Mouse (Mus musculus) G1E (cell line): ENCODE measurements around the gene Hcfc1r1.

Experiments used
- CTCF ChIP-seq: IDR thresholded peaks from 2 replicates; pipeline ENCODE4 v1.5.1; 2012; ENCODE audit warnings: low read depth, low read length, inconsistent platforms, mixed read lengths
- GATA1 ChIP-seq: IDR thresholded peaks from 2 replicates; pipeline ENCODE4 v1.6.1; 2012; ENCODE audit warnings: borderline replicate concordance, low read length, inconsistent platforms, mixed read lengths
- GATA2 ChIP-seq: IDR thresholded peaks from 2 replicates; pipeline ENCODE4 v1.6.1; 2012; ENCODE audit warnings: low read depth, low read length, inconsistent platforms, borderline replicate concordance
- POLR2AphosphoS5 ChIP-seq: IDR thresholded peaks from 2 replicates; pipeline ENCODE4 v1.6.1; 2012; ENCODE audit warnings: low read depth, low read length, inconsistent platforms; ENCODE audit not compliant: insufficient replicate concordance
- TAL1 ChIP-seq: conservative IDR thresholded peaks from 2 replicates; pipeline ENCODE4 v1.6.1; 2012; ENCODE audit warnings: low read depth, low read length, inconsistent platforms, mixed read lengths

DNA sequence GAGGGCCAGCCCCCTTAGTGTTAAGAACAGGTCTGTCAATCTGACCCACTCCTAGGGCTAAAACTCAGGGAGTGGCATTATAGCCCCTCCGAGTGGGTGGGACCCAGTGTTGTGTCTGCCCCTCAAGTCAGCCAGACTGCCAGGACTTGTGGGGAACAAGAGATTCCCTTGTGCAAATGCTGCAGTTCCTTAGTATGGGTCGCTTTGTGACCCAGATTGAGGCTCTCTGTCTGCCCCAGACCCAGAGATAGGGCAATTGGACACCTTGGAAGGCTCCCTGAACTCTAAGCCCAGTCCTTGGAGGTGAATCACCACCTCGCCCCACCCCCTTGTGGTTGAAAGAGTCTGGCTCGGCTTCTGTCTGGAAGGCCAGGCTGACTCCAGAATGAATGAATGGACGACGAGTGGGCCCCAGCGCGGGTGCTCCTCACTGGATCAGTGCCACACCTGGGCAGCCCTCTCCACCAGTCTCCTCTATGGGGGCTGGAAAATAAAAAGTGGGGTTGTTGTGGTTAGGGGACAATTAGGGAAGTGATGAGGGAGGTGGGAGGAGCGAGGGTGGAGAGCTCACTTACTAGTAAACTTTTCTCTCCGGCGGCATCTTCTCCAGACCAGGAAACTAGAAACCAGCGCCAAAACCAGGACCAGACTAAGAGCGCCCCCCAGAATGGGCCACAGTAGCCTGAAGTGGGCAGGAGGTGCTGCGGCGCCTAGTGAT is 2.3 kb downstream of the Hcfc1r1 start:
- no peak for TF ChIP-seq CTCF
- no peak for TF ChIP-seq GATA1
- no peak for TF ChIP-seq TAL1
- TF ChIP-seq GATA2, result no peak
- TF ChIP-seq POLR2AphosphoS5, result no peak
